Mouse (Mus musculus) lung, adult 2 months (tissue): ENCODE results near the gene Senp2.

ENCODE experiments used
- CTCF ChIP-seq: fragments of 200-500 bp; IDR thresholded peaks from 2 replicates; pipeline ENCODE4 v1.5.1; 2011; ENCODE audit warnings: mild to moderate bottlenecking, low read length, control low read depth; ENCODE audit not compliant: insufficient read depth
- POLR2A ChIP-seq: fragments of 200-500 bp; IDR thresholded peaks from 2 replicates; pipeline ENCODE4 v1.6.1; 2011; ENCODE audit warnings: low read depth, mild to moderate bottlenecking, control low read depth, low read length, borderline replicate concordance; ENCODE audit errors: extremely low read depth

DNA sequence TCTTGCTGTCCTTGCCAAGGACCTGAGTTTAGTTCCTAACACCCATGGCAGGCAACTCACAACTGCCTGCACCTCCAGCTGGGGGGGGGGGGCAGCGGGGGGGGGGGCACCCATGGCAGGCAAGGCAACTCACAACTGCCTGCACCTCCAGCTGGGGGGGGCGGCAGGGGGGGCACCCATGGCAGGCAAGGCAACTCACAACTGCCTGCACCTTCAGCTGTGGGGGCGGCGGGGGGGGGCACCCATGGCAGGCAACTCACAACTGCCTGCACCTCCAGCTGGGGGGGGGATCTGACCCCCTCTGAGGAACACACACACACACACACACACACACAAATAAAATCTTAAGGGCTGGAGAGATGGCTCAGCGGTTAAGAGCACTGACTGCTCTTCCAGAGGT lies 39.4 kb upstream of the Senp2 start:
- TF ChIP-seq POLR2A, result no peak
- TF ChIP-seq CTCF, result no peak
